Mouse (Mus musculus): ENCODE data around the gene Ostm1. TPM values are rescaled to one million over a fixed set of nuclear protein-coding genes. Genes with fewer than 3 reads are reported as not detected.

Ostm1 gene
- polyA plus RNA-seq, 1 experiment from 2014 or later = 13.8 TPM

GRCm38 (mm10) chr10:42751813-42752212 lies 168.2 kb downstream of the Ostm1 start:
- no peaks in the 10 kb centered on the region for H3K9me3 ChIP-seq
- H3K4me1 ChIP-seq = no peaks in the 10 kb centered on the region
- H3K4me2 ChIP-seq = no peak overlapping the region
- no peak for ATAC-seq (ENCODE audit: borderline replicate concordance, extremely low read depth, low FRiP score, low TSS enrichment)
- no peak overlapping the region for H3K27ac ChIP-seq
- WGBS = 56% methylated on average over 10 of the region's 10 CpGs
- H3K9ac ChIP-seq = no peak overlapping the region
- no peaks in the 10 kb centered on the region for H3K36me3 ChIP-seq
- no peak overlapping the region for H3K4me3 ChIP-seq
- no peaks in the 10 kb centered on the region for H3K27me3 ChIP-seq

Other genes with a start within 250 kb of the Ostm1 start
- gene Afg1l, start 105.3 kb upstream of the Ostm1 start, polyA plus RNA-seq (2015; fragmentation: Nextera tagmentation; extraction: Ambion mirVana) = 8.7 and 9.1 TPM in 2 replicates
- gene Snx3, start 81.8 kb upstream of the Ostm1 start, polyA plus RNA-seq (2015; fragmentation: Nextera tagmentation; extraction: Ambion mirVana) = 402 and 407 TPM in 2 replicates
- gene Nr2e1, start 190 bp upstream of the Ostm1 start, polyA plus RNA-seq (2015; fragmentation: Nextera tagmentation; extraction: Ambion mirVana) = not detected in 2 replicates
- 20.0 and 20.7 TPM in 2 replicates for gene Sec63, start 177.7 kb downstream of the Ostm1 start, polyA plus RNA-seq (2015; fragmentation: Nextera tagmentation; extraction: Ambion mirVana)

All from lung, embryonic 15.5 days (tissue).